In genomic region chr13:69594577-69595256, GRCm38 (mm10) we compare ENCODE assay signal across 22 mouse cellular contexts. TPM values are rescaled to one million over a fixed set of nuclear protein-coding genes. Genes with fewer than 3 reads are reported as not detected.
DNase-seq lines count a peak whose midpoint lies in the region; ATAC-seq and TF ChIP-seq lines count a peak whose summit lies in the region.
"Had no signal": no experiment of that assay in that cellular context is flagged by ENCODE, and none has a peak within 500 bp of the region (broad histone marks: within the 10 kb centered on the region; RNA-seq: fewer than 3 reads in every experiment).

No protein-coding gene starts in this region.

- H3K36me3 ChIP-seq in embryonic facial prominence, embryonic 14.5 days (ENCODE audit: control insufficient read depth, insufficient read depth, low read length) = no peaks in the 10 kb centered on the region
- H3K36me3 ChIP-seq in embryonic facial prominence, embryonic 10.5 days (replicated peaks) = no peaks in the 10 kb centered on the region; the same call in 1 of the 2 replicates
- no peaks in the 10 kb centered on the region for H3K36me3 ChIP-seq in kidney, postnatal 0 days (ENCODE audit: insufficient read depth, low read length)
- H3K36me3 ChIP-seq in kidney, embryonic 15.5 days = no peaks in the 10 kb centered on the region
- H3K36me3 ChIP-seq: forebrain, embryonic 10.5 days; heart, embryonic 13.5 days; hindbrain, embryonic 15.5 days had no signal

- H3K4me2 ChIP-seq in embryonic facial prominence, embryonic 14.5 days (ENCODE audit: low read depth, low read length) = no peak overlapping the region
- H3K4me2 ChIP-seq in kidney, postnatal 0 days (ENCODE audit: low read length) = no peak overlapping the region
- H3K4me2 ChIP-seq in kidney, embryonic 15.5 days = no peak overlapping the region
- H3K4me2 ChIP-seq: embryonic facial prominence, embryonic 13.5 days; heart, embryonic 13.5 days; hindbrain, embryonic 15.5 days had no signal

- no peak for DNase-seq in embryonic facial prominence, embryonic 14.5 days (ENCODE audit: low spot score)
- DNase-seq in embryonic facial prominence, embryonic 10.5 days (ENCODE audit: low spot score) = no peak
- DNase-seq in kidney, postnatal 0 days (ENCODE audit: low spot score) = no peak
- peak; percentile 67 for DNase-seq in 416B (ENCODE audit: low read depth)
- DNase-seq in kidney, postnatal 36 days = peak; percentile 30 to 41
- DNase-seq in lung, postnatal 36 days = no peak
- no peak for DNase-seq in cerebellum, postnatal 25 days
- DNase-seq: adrenal gland, postnatal 14 days; cerebellum, adult 18-20 months; cerebellum, postnatal 10 days; gastrocnemius, adult 2 months; gastrocnemius, postnatal 25 days; heart, adult 11 months; heart, postnatal 36 days had no signal

- no peak for TF ChIP-seq CTCF in kidney, postnatal 0 days (IDR thresholded peaks at IDR 0.05; ENCODE audit: low read depth)

- H3K4me1 ChIP-seq in embryonic facial prominence, embryonic 14.5 days (ENCODE audit: control insufficient read depth, insufficient read depth, low read length) = no peaks in the 10 kb centered on the region
- no peaks in the 10 kb centered on the region; the same call in 1 of the 2 replicates for H3K4me1 ChIP-seq in embryonic facial prominence, embryonic 10.5 days
- H3K4me1 ChIP-seq in kidney, postnatal 0 days (replicated peaks; ENCODE audit: insufficient read depth, low read length) = no peaks in the 10 kb centered on the region
- no peaks in the 10 kb centered on the region; the same call in 1 of the 2 replicates for H3K4me1 ChIP-seq in kidney, embryonic 15.5 days
- H3K4me1 ChIP-seq: embryonic facial prominence, embryonic 13.5 days; forebrain, embryonic 10.5 days; heart, embryonic 13.5 days; hindbrain, embryonic 15.5 days had no signal

- H3K9ac ChIP-seq in embryonic facial prominence, embryonic 14.5 days (ENCODE audit: low read depth, low read length) = no peak overlapping the region
- H3K9ac ChIP-seq in kidney, postnatal 0 days (ENCODE audit: low read depth, low read length) = no peak overlapping the region
- H3K9ac ChIP-seq in kidney, embryonic 15.5 days = no peak overlapping the region
- H3K9ac ChIP-seq: embryonic facial prominence, embryonic 13.5 days; heart, embryonic 13.5 days; hindbrain, embryonic 15.5 days had no signal

- peak; percentile 35; the same call in 1 of the 2 replicates for ATAC-seq in embryonic facial prominence, embryonic 14.5 days (ENCODE audit: low read depth)
- ATAC-seq in kidney, postnatal 0 days (replicated peaks; ENCODE audit: low FRiP score, low read depth) = 0 out of 2 replicates have a peak, but pooled peaks have one; percentile 39
- no peak for ATAC-seq in kidney, embryonic 15.5 days (replicated peaks; ENCODE audit: low FRiP score)
- ATAC-seq: activated CD4-positive, CD25-positive, alpha-beta regulatory T cell, adult 4 months; forebrain, embryonic 14.5 days had no signal

- H3K27me3 ChIP-seq in embryonic facial prominence, embryonic 14.5 days (replicated peaks; ENCODE audit: control insufficient read depth, insufficient read depth, low read length) = no peaks in the 10 kb centered on the region
- H3K27me3 ChIP-seq in embryonic facial prominence, embryonic 10.5 days (replicated peaks; ENCODE audit: low read depth, poor library complexity, severe bottlenecking) = no peaks in the 10 kb centered on the region
- H3K27me3 ChIP-seq in kidney, postnatal 0 days (ENCODE audit: insufficient read depth, low read length) = no peaks in the 10 kb centered on the region
- H3K27me3 ChIP-seq in kidney, embryonic 15.5 days = no peaks in the 10 kb centered on the region
- H3K27me3 ChIP-seq: embryonic facial prominence, embryonic 13.5 days; heart, embryonic 13.5 days; hindbrain, embryonic 15.5 days had no signal

- H3K9me3 ChIP-seq in embryonic facial prominence, embryonic 14.5 days (ENCODE audit: control insufficient read depth, low read length) = no peaks in the 10 kb centered on the region
- no peaks in the 10 kb centered on the region for H3K9me3 ChIP-seq in embryonic facial prominence, embryonic 10.5 days
- H3K9me3 ChIP-seq in kidney, postnatal 0 days (replicated peaks; ENCODE audit: low read length) = no peaks in the 10 kb centered on the region
- no peaks in the 10 kb centered on the region for H3K9me3 ChIP-seq in kidney, embryonic 15.5 days (replicated peaks)
- H3K9me3 ChIP-seq: embryonic facial prominence, embryonic 13.5 days; forebrain, embryonic 10.5 days; heart, embryonic 13.5 days; hindbrain, embryonic 15.5 days had no signal

- no peak overlapping the region for H3K4me3 ChIP-seq in embryonic facial prominence, embryonic 14.5 days (ENCODE audit: low read depth, low read length)
- no peak overlapping the region for H3K4me3 ChIP-seq in embryonic facial prominence, embryonic 10.5 days
- H3K4me3 ChIP-seq in kidney, postnatal 0 days (replicated peaks; ENCODE audit: low read depth, low read length) = no peak overlapping the region
- no peak overlapping the region for H3K4me3 ChIP-seq in kidney, embryonic 15.5 days (replicated peaks)
- H3K4me3 ChIP-seq: embryonic facial prominence, embryonic 13.5 days; erythroblast, embryonic 14.5 days; forebrain, embryonic 10.5 days; gastrocnemius, adult 2 months; heart, embryonic 13.5 days; hindbrain, embryonic 15.5 days had no signal

- H3K27ac ChIP-seq in embryonic facial prominence, embryonic 14.5 days (replicated peaks; ENCODE audit: low read depth, low read length) = no peak overlapping the region
- no peak overlapping the region for H3K27ac ChIP-seq in embryonic facial prominence, embryonic 10.5 days (replicated peaks)
- H3K27ac ChIP-seq in kidney, postnatal 0 days = no peak overlapping the region
- H3K27ac ChIP-seq in kidney, embryonic 15.5 days = no peak overlapping the region
- H3K27ac ChIP-seq: embryonic facial prominence, embryonic 13.5 days; forebrain, embryonic 10.5 days; gastrocnemius, adult 2 months; heart, embryonic 13.5 days; hindbrain, embryonic 15.5 days had no signal

- WGBS in embryonic facial prominence, embryonic 14.5 days = 71% methylated on average over 7 of the region's 7 CpGs
- 84% methylated on average over 7 of the region's 7 CpGs for WGBS in embryonic facial prominence, embryonic 10.5 days
- WGBS in kidney, postnatal 0 days = 65% methylated on average over 7 of the region's 7 CpGs
- WGBS in kidney, embryonic 15.5 days = 72% methylated on average over 7 of the region's 7 CpGs

RNA-seq across cellular contexts. Expression of gene Srd5a1, which starts 16.5 kb away (rescaled TPM):
- 25.9 and 27.6 TPM in 2 replicates for polyA plus RNA-seq in embryonic facial prominence, embryonic 14.5 days (2014; fragmentation: Nextera tagmentation; extraction: Ambion mirVana)
- 29.0 TPM in 2 replicates for polyA plus RNA-seq in embryonic facial prominence, embryonic 10.5 days (2016; fragmentation: Nextera tagmentation; extraction: Ambion mirVana)
- 28.7 and 31.9 TPM in 2 replicates for polyA plus RNA-seq in kidney, postnatal 0 days (2015; fragmentation: Nextera tagmentation; extraction: Ambion mirVana)
- polyA plus RNA-seq in kidney, embryonic 15.5 days (2015; fragmentation: Nextera tagmentation; extraction: Ambion mirVana) = 22.9 and 26.5 TPM in 2 replicates

Comparison
In these comparisons a context has a peak if more than half of its experiments do, and no peak if none do; other contexts are left out.
1. DNase-seq: peak in 416B (single experiment) and kidney, postnatal 36 days (2 of 2); none in embryonic facial prominence, embryonic 14.5 days (single experiment), embryonic facial prominence, embryonic 10.5 days (single experiment), kidney, postnatal 0 days (single experiment), lung, postnatal 36 days (single experiment) and cerebellum, postnatal 25 days (0 of 2).